Mouse (Mus musculus) CD4-positive, CD25-positive, alpha-beta regulatory T cell, adult 2 months (primary cell): Measurements from ENCODE around the gene Sash1.

Experiments
- DNase-seq: peaks from one replicate; pipeline ENCODE4 v3.0.0-alpha.2; 2012; ENCODE audit warnings: low read depth, low spot score

Sash1 gene

DNA sequence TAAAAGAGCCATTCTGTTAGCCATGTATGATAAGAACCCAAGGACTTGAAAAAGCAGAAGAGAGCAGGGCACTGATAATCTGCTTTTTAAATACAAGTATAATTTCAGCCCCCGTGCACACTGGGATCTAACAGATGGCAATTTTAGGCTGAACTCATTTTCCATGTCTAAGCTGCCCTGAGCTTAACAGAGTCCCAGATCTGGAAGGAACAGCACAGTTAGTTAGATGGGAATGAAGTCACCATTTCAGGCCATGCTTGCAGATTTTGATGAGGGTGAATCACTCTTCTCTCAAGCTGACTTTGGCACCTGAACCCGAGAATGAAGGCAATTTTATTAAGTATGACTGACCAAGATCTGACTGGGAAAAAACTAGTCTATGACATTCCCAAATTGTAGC is 28.9 kb downstream of the Sash1 start:
- DNase-seq: no peak

DNA sequence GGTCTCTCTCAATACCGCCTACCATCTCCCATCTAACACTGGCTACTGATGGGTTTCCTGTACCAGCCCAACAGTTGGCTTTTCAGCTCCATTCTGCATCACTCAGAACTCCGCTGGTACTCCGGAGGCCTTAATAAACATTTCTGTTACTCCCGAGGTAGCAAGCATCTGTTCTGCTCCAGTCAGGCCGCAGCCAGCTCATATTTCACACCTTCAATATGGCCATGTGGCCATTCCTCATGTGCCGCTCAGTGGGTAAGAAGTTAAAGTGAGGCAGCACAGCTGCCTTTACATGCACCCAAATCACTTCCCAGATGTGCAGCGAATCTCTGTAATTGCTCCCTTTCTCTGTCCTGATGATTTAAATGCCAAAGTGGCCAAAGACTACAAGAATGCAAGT is 32.5 kb downstream of the Sash1 start:
- no peak for DNase-seq

DNA sequence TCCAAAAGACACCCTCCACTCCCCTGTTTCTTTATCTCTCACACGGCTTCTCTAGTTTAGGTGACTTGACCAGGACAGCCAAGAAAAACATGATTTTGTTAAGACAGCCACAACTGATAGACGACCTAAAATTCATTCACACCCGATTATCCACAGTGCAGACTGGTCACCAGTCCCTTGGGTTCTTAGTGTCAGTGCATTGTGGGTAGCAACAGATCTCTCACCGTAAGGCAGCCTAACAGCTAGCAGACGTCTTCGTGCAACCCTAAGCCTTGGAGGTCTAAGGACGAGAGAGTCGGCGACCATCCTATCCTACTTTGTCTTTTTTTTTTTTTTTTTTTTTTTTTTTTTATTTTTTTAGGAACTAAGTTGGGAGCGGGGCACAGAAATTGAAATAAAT is 34.2 kb downstream of the Sash1 start:
- no peak for DNase-seq

DNA sequence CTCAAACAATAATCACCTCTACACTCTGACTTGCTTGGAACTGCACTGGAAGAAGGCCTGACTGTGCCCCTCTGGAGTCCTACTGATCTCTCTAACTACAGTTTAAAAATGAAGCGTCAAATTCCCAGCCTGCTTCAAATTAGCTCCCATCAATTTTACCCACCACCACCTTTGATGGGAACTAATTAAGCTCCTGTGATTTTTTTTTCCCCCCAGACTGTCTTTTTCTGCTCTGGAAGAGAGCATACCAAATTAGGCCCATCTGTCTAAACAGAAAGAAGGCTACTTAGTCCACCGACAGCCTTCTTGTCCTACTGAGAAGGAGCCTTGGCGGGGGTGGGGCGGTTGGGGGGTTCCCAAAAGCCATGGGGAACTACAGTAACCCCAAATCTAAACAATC is 37.9 kb downstream of the Sash1 start:
- DNase-seq: no peak

DNA sequence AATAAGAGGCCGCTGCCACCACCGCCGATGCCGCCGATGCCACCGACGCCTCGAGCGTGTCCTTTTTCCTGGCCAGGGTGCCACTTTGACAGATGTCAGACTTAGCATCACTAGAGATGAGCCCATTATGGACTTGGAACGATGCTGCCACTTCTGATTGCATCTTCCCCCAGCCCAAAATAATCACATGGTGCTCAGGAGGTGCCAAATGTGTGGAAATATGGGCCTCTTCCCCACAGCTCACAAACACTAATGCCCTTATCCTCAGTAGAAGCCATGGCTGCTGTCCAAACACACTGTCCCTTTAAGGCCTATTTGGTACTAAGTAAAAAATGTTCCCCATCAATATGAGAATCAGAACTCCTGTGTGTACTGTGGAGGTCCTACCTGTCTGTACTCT is 39.6 kb downstream of the Sash1 start:
- DNase-seq: no peak

DNA sequence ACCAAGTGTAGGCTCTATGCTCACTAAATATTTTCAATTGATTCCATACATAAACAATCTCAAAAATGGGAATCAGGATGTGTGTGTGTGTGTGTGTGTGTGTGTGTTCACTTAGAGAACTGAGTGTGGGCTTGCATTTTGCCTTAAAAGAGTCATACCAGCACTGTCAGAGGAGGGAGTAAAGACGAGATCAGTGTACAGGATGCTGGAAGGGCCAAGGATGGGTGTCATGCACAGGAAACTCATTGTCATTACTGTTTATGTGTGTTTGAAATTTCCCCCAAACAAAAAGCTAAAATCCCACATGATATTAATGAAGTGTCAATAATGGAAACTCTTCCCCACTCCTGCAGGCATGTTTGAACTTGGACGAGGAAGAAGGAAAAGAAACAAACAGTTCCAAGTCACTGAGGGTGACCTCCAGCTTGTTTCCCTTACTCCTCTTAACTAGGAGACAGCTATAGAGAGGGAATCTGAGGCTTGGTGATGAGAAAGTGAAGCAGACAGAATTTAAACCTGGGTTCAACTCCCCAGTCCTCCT is 40.6 kb downstream of the Sash1 start:
- DNase-seq: no peak

DNA sequence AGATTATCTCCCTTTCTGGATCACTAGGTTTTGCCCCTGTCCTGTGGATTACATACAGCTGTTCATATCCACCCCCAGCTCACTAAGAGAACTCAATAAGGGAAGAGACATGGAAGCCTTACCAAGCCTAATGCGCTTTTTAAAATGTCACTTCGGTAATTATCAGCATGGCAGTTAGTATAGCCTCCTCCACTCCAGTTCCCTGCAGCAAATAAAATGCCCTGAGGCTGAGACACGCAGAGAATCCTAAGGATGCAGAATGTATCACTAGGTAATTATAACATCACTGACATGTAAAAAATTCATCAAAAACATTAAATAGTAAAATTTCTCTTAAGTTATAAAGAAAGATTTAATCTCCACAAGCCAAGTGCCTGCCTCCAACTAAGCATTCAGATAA is 45.9 kb downstream of the Sash1 start:
- DNase-seq: no peak

DNA sequence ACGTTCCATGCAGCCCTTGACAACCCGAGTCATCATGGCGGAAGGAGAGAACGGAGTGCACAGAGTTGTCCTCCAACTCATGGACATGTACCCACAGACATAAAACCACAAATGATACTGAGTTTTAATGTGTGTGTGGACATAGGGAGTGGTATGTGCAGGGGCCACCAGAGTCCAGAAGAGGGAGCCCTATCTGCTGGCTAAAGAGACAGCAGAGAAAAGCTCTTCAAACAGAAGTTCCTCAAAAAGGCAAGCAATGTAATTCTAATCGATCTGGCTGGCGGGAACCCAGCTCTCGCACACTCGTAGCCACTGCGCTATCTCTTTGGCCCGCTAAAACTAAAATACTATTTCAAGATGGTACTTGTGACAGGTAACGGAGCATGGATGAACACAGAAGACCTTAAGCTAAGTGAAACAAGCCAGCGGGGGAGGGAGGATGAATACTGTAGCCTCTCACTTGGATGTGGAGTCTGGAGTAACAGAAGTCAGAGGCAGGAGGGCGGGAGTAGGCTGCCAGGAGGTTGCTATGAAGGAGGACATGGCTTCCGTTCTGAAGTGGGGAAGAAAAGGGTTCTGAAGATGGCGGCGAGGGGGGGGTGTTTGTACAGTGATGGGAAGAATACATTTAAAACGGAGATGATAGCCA is 51.9 kb downstream of the Sash1 start:
- DNase-seq: peak; percentile 20

DNA sequence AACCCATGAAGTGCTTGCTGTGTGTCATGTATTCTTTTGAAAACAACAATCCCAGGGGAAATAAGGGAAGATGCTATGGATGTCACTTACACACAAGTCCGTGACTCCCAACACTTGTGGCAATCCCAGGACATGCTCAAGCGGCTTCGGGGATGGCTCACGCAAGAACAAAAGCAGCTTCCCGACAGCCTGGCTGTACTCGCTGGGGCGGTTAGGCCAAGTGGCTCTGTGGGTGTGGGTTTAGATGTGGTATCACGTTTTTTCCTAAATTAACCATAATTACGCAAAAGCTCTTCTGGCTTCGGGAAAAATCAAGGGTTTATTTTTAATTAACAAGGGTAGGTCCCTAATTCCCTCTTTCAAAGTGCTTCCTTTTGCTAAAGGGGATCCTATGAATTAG is 59.6 kb downstream of the Sash1 start:
- no peak for DNase-seq

DNA sequence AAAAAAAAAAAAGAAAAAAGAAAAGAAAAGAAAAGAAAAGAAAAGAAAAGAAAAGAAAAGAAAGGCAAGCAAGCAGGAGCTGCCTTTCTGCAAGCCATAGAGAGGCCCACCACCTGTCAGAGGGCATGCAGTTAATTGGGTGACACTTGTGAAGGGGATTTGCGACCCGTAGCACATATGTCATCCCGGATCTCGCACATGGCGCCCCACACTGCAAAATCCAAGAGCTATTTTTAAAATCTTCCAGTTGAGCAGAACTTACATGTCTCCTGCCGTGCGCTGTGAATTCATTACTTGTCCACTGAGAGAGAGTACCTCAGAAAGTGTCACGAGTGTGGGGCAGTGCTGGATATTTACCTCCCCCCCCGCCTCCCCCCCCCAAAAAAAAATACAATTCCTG is 60.0 kb downstream of the Sash1 start:
- no peak for DNase-seq

DNA sequence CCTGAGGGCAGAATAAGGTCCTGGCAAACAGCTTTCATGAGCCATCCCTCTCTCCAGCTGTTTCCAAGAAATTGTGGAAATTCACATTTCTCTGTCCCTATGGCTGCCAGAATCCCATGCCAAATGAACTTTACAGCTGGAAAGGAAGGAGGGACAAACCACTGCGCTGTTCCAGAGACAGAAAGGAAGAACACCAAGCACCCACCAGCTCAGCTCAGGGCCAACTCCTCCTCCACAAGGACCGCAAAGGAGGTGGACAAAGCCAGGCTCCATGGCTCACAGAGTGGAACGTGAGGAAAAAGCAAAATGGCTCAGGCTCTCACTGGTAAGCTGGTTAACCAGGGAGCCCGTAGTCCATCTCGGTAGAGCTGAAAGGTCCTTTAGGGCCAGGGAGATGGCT is 67.8 kb downstream of the Sash1 start:
- DNase-seq: no peak

DNA sequence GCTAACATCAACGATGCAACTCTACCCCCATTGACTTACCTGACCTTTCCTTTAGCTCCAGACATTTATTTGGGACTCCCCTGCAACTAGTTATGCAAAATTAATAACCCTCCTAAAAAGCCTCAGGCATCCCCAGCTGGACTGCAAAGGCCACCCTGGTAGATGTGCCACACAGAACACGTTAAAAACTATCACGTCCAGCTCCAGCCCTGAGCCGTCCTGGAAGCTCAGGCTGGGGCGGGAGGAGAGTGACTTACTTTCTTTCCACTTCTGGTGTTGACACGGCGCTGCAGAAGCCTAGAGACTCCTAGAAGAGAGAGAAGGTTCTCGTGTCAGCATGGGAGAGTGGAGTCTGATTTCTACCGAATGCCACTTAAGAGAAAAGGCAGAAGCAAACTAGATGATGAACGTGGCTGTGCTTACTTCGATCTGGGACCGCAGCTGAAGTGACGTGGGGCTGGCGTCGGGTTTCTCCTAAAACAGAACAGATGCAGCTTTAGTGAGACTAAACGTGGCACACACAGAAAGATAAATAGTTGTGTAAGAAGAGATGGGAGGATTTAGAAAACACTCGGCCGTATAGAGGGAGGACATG is 71.8 kb downstream of the Sash1 start:
- no peak for DNase-seq

DNA sequence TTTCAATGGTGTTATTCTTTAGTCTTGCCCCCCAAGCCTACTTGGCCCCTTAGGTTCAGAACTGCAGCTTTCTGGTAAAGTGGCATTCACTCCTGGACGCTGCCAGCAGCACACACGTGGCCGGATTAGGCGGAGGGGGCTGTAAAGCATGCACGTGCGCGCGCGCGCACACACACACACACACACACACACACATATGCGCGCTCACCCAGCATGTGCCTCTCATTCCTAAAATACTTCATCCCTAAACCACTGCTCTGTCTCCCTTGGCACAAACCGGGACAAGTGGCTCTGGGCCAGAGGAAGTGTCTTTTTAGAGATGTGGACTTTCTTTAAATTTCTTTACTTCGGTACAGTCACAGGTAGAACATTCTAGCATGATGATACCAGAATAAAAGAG is 72.6 kb downstream of the Sash1 start:
- no peak for DNase-seq

DNA sequence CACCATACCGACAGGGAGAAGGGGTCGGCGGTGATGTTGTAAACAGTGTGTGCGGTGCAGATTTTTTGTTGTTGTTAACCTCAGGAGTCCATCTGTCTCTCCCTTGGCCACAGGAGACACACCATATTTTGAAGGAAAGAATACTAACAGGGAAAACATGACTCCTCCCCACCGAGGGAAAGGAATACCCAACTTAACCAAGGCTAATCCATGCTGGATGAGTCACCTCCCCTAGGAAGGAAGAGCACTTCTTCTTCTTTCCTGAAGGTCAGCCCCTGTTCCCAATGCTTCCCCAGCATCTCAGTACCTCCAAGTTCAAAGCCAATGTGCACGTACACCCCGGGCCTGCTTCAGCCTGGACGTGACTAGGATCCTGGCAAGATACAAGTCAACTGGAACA is 73.1 kb downstream of the Sash1 start:
- no peak for DNase-seq

DNA sequence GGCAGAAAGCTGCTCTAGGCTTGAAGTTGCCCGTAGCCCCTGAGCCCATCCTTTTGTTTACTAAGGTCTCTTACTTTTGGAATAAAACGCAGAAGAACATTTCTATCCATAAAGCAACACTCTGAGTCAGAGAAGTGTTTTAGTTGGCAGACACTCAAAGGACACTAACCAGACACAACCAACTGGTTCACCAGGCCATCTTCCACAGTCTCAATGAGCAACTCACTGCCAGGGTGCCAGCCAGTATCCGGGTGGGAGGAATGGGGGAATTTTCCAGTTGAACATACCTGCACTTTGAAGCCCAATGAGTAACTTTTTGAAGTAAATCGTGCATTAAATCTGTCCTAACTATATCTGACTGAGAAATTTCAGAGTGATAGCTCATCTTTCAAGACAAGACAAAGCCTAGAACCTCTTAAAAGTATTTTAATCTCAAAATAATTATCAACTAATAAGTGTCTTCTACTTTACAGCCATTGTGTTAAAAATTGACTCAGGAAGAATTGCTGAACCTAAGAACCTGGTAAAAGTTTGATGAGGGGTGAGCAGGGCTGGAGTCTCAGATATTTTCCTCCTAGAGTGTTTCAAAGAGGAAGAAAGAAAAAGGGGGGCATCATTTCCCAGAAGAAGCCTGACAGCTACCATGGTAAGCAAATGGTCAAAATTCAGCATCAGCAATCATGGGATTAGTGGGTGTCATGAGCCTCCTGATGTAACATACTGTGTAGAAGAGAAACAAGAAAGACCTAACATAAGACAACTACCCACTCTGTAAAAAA is 74.4 kb downstream of the Sash1 start:
- DNase-seq: no peak

DNA sequence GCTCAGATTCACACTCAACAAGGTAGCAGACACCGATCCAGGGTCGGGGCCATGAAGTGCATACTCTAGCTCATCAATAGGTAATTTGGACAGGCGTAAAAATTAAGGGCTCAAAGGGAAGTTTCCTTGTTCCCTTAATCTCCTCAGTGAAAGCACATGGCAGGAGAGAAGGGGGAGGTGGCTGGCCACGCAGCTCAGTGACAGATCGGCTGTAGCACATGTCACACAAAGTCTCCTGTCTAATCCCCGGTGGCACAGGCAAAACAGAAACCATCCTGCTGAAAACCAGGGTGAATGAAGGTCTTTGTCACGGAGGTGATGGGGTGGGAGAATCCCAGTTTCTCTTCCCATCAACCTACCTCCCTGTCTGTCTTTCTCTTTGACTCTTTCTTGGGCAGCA is 75.4 kb downstream of the Sash1 start:
- no peak for DNase-seq

DNA sequence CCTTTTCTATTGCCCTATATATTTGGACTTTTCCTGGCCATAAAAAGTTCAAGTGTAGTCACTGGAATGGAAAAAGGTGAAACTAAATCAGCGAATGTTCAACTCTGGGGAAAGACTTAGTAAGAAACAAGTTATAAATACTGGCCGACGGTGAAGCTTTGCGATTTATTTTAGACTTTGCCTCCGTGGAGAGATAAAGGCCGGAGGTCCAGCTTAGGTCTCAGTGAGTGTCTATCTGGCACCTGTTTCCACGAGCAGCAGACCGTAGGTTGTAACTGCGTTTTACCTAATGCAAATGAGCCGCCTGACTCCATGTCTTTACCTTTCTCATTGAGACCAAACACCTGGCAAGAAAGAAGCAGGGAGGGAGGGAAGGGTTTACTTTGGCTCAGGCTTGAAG is 77.5 kb downstream of the Sash1 start:
- DNase-seq: no peak

DNA sequence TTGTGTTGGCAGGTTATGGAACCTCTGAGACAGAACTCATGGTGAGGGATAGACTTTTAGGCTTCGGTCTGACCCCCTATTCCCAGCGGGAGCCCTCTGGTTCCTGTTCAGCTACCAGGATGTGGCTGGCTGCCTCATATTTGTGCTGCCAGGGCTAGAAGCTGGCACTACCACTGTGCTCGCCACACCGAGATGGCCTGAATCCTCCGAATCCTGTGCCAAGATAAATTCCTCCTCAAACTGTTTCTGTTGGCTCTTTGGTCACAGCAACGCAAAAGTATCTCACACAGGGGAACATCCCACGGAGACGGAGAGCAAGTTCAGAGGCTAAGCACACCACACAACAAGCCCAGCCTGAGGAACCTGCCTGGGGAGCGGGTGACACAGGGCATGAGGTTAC is 78.3 kb downstream of the Sash1 start:
- DNase-seq: no peak

DNA sequence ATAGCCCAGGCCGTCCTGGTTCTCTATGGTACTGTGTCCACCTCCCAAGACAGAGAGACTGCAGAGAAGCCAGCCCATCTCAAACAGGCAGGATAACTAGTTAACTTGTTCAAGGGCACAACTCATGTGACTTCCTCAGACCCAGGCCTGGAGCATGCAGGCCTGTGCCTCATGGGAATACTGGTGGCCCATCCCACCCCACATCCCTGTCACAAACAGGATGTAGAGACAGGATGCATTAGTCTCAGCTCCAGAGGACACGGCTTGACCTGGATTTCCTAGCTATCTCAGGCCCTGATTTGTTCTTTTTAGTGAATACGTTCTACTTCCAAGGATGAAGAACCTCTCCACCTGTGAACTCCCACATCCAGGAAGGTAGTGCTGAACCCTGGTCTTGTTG is 80.5 kb downstream of the Sash1 start:
- no peak for DNase-seq

DNA sequence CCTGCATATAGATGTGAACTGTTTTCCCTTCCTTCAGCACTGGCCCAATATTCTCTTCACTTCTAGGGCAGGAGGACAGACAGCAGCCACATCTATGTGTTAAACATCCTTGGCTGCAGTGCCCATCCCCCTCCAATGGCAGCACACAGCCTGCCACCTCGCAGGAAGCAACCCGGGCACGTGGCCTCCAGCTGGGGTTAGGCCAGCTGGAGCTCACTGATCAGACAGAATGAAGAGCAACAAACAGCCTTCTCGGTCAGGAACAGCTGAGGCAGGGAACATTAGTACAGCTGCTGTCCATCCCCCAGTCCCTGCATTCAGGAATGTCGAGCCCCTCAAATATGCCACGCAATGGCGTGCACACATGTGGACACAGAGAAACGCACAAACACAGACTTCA is 81.6 kb downstream of the Sash1 start:
- DNase-seq: peak; percentile 20

DNA sequence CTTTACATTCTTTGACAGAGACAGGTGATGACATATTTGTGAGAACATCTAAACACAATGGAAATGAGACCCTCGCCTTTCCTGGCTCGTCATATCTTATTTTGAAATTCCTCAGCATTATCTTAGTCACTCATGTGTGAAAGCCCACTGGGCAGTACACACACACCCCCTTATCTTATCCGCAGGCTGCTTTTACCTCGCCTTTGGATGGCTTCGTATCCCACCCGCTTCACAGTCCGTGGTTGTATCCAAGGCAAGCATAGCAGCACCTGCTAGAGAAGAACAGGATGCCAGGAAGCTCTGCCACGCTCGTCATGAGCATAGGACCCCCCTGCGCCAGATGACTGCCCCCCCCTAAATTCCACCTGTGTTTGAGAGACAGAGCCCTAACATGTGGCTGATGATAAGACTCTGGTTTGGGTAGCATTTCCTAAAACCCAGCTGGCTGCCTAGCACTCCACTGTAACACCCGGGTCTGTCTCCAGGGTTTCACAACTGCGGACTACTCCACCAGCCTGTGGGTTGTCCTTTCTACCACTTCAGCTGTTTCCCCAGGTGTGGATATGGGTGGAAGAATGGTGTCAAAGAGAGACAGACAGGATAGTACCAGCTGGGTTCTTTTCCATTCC is 84.0 kb downstream of the Sash1 start:
- DNase-seq: no peak

DNA sequence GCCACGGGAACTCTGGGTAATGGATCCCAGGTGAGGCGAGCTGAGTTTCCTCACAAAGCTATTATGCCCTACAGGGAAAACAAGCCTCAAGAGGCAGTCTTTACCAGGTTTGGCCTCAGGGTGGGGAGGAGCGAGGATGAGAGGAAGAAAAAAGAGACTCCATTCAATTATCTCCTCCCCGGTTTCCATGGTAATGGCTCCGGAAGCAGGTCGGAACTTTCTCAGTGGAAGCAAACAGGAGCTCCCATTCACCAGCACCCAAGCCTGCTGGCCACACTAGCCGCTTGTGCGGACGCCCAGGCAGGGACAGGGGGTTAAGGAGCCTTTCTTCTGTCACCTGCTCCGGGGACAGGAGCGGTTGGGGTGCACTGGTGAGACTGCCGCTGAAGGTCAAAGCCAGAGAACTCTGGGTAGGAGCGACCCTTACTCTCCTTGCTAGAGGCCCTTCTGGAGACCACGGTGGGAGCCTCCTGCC is 84.7 kb downstream of the Sash1 start:
- DNase-seq: no peak
